Mouse (Mus musculus) cortical plate, adult 2 months (tissue): ENCODE results near the gene Spatc1l.

Experiments used
- CTCF ChIP-seq: fragments of 200-500 bp; IDR thresholded peaks from 2 replicates; pipeline ENCODE4 v1.5.1; 2011; ENCODE audit warnings: mild to moderate bottlenecking, control low read depth, low read length; ENCODE audit not compliant: insufficient read depth; ENCODE audit errors: extremely low read depth
- POLR2A ChIP-seq: fragments of 200-500 bp; IDR thresholded peaks from 2 replicates; pipeline ENCODE4 v1.6.1; 2011; ENCODE audit warnings: mild to moderate bottlenecking, low read length, control low read depth; ENCODE audit not compliant: insufficient read depth; ENCODE audit errors: extremely low read depth

- TF ChIP-seq CTCF (peak; percentile 38; the same call in 1 of the 2 replicates), POLR2A (no peak)
Measured at GRCm38 (mm10) chr10:76550458-76550857, 11.6 kb upstream of the Spatc1l start.
